Mouse (Mus musculus) gastrocnemius, adult 2 months (tissue): ENCODE results near the gene Zfp280d. TPM values are rescaled to one million over a fixed set of nuclear protein-coding genes. Genes with fewer than 3 reads are reported as not detected.
"Not testable (repeated sequence)": the region's sequence is repeated elsewhere in the genome, so short reads cannot be mapped to it uniquely, and the experiment has no call there.

Experiments used
- DNase-seq: peaks from one replicate; pipeline ENCODE4 v3.0.0; 2022
- H3K27ac ChIP-seq: fragments of 200-600 bp; 2 replicates; pipeline ENCODE4 v1.8.1; 2022; ENCODE audit warnings: mild to moderate bottlenecking
- H3K4me3 ChIP-seq: fragments of 200-600 bp; 2 replicates; pipeline ENCODE4 v1.8.1; 2022; ENCODE audit warnings: mild to moderate bottlenecking, moderate library complexity
- CTCF ChIP-seq: fragments of 200-600 bp; IDR thresholded peaks from 2 replicates; pipeline ENCODE4 v1.8.1; 2022; ENCODE audit warnings: antibody characterized with exemption, mild to moderate bottlenecking, moderate library complexity
- intact Hi-C: fragments of 180-260 bp; cut with DNase I; formaldehyde crosslinking; loops from one replicate; pipeline ENCODE4 v1.15.1; 2025
- total RNA-seq, 2 experiments: library from RNA; stranded (reverse); gene quantifications; 2 replicates each; pipeline ENCODE4 v1.2.3; 2021

The Zfp280d gene
- total RNA-seq, 2 experiments from 2014 or later = 18.3 to 19.5 TPM

GRCm38 (mm10) chr9:72388934-72389333 lies 114.3 kb downstream of the Zfp280d start:
- TF ChIP-seq CTCF = no peak
- H3K27ac ChIP-seq = no peak overlapping the region
- intact Hi-C loops = no loop called here
- no peak for DNase-seq
- H3K4me3 ChIP-seq = no peak overlapping the region

- intact Hi-C loops = no loop called here
- no peak for TF ChIP-seq CTCF
- H3K27ac ChIP-seq = no peak overlapping the region
- no peak for DNase-seq
- H3K4me3 ChIP-seq = no peak overlapping the region
These were observed 114.9 kb downstream of the Zfp280d start for GRCm38 (mm10) chr9:72389431-72390002.

GRCm38 (mm10) chr9:72390321-72391077 lies 115.8 kb downstream of the Zfp280d start:
- TF ChIP-seq CTCF = no peak
- DNase-seq = no peak
- intact Hi-C loops = no loop called here
- Histone ChIP-seq H3K27ac (no peak overlapping the region), H3K4me3 (no peak overlapping the region)

GRCm38 (mm10) chr9:72392686-72393085 lies 118.0 kb downstream of the Zfp280d start:
- Histone ChIP-seq H3K4me3 (no peak overlapping the region), H3K27ac (no peak overlapping the region)
- intact Hi-C loops = no loop called here
- TF ChIP-seq CTCF = no peak
- DNase-seq = no peak

GRCm38 (mm10) chr9:72393238-72393637 lies 118.6 kb downstream of the Zfp280d start:
- TF ChIP-seq CTCF = no peak
- no peak overlapping the region for H3K27ac ChIP-seq
- no peak overlapping the region for H3K4me3 ChIP-seq
- no peak for DNase-seq
- intact Hi-C loops = no loop called here

- Histone ChIP-seq H3K4me3 (no peak overlapping the region), H3K27ac (no peak overlapping the region)
- no peak for DNase-seq
- intact Hi-C loops = no loop called here
- no peak for TF ChIP-seq CTCF
These were observed 119.2 kb downstream of the Zfp280d start for GRCm38 (mm10) chr9:72393869-72394341.

GRCm38 (mm10) chr9:72400121-72400520 lies 125.5 kb downstream of the Zfp280d start:
- TF ChIP-seq CTCF = no peak
- intact Hi-C loops = no loop called here
- Histone ChIP-seq H3K4me3 (no peak overlapping the region), H3K27ac (no peak overlapping the region)
- no peak for DNase-seq

GRCm38 (mm10) chr9:72401769-72402168 lies 127.1 kb downstream of the Zfp280d start:
- intact Hi-C loops, DNase-seq, H3K27ac ChIP-seq: not testable (repeated sequence)

GRCm38 (mm10) chr9:72403421-72403820 lies 128.8 kb downstream of the Zfp280d start:
- H3K27ac ChIP-seq = no peak overlapping the region
- intact Hi-C loops = no loop called here
- DNase-seq = no peak
- TF ChIP-seq CTCF = no peak
- no peak overlapping the region for H3K4me3 ChIP-seq

More at GRCm38 (mm10) chr9:72401769-72402168, 127.1 kb downstream of the Zfp280d start:
- H3K4me3 ChIP-seq = not testable (repeated sequence)

- TF ChIP-seq CTCF = no peak
- DNase-seq = no peak
- intact Hi-C loops = no loop called here
- Histone ChIP-seq H3K4me3 (no peak overlapping the region), H3K27ac (no peak overlapping the region)
These were observed 129.8 kb downstream of the Zfp280d start for GRCm38 (mm10) chr9:72404446-72404845.

- no peak for DNase-seq
- H3K27ac ChIP-seq = no peak overlapping the region
- TF ChIP-seq CTCF = no peak
- H3K4me3 ChIP-seq = no peak overlapping the region
- intact Hi-C loops = loop anchor here (5.0 kb wide), 3 partner anchors 143 to 758 kb away; no protein-coding TSS in a partner anchor
These were observed 130.3 kb downstream of the Zfp280d start for GRCm38 (mm10) chr9:72404934-72405333.

- TF ChIP-seq CTCF = no peak
- DNase-seq = no peak
- intact Hi-C loops = loop anchor here (5.0 kb wide), 3 partner anchors 144 to 759 kb away; no protein-coding TSS in a partner anchor
- Histone ChIP-seq H3K4me3 (no peak overlapping the region), H3K27ac (no peak overlapping the region)
These were observed 131.4 kb downstream of the Zfp280d start for GRCm38 (mm10) chr9:72405882-72406638.
